Mouse (Mus musculus) forebrain, embryonic 11.5 days (tissue): Measurements from ENCODE around the gene Zranb1. TPM values are rescaled to one million over a fixed set of nuclear protein-coding genes. Genes with fewer than 3 reads are reported as not detected.
A peak's percentile ranks its signal among the peaks of the same experiment; 100 is the strongest.

Source experiments
- ATAC-seq: fragments of 200-750 bp; cut with Nextera tagmentation; replicated peaks from 2 replicates; pipeline ENCODE4 v1.8.0; 2017; ENCODE audit warnings: moderate TSS enrichment; ENCODE audit not compliant: low FRiP score
- DNase-seq: peaks from one replicate; pipeline ENCODE4 v3.0.0-alpha.2; 2017; ENCODE audit warnings: low spot score
- H3K27ac ChIP-seq: fragments of 300-500 bp; sonication (generic); 2 replicates; pipeline ENCODE4 v1.5.1; 2014; ENCODE audit warnings: low read depth, low read length
- H3K27me3 ChIP-seq: fragments of 300-500 bp; sonication (generic); 2 replicates; pipeline ENCODE4 v1.6.1; 2014; ENCODE audit warnings: mild to moderate bottlenecking, low read length, mixed read lengths; ENCODE audit not compliant: control insufficient read depth, insufficient read depth
- H3K36me3 ChIP-seq: fragments of 300-500 bp; sonication (generic); 2 replicates; pipeline ENCODE4 v1.6.1; 2014; ENCODE audit warnings: mild to moderate bottlenecking, low read length, moderate library complexity, mixed read lengths; ENCODE audit not compliant: control insufficient read depth, insufficient read depth
- H3K4me1 ChIP-seq: fragments of 300-500 bp; sonication (generic); replicated peaks from 2 replicates; pipeline ENCODE4 v1.6.1; 2014; ENCODE audit warnings: low read length, mixed read lengths; ENCODE audit not compliant: control insufficient read depth, insufficient read depth
- H3K4me2 ChIP-seq: fragments of 300-500 bp; sonication (generic); 2 replicates; pipeline ENCODE4 v1.6.1; 2014; ENCODE audit warnings: low read depth, mild to moderate bottlenecking, low read length, moderate library complexity, mixed read lengths; ENCODE audit not compliant: severe bottlenecking
- H3K4me3 ChIP-seq: fragments of 300-500 bp; sonication (generic); 2 replicates; pipeline ENCODE4 v1.5.1; 2014; ENCODE audit warnings: low read depth, low read length
- H3K9ac ChIP-seq: fragments of 300-500 bp; sonication (generic); 2 replicates; pipeline ENCODE4 v1.6.1; 2014; ENCODE audit warnings: low read length
- H3K9me3 ChIP-seq: fragments of 300-500 bp; sonication (generic); 2 replicates; pipeline ENCODE4 v1.6.1; 2016; ENCODE audit warnings: low read length, mixed read lengths; ENCODE audit not compliant: control insufficient read depth
- WGBS: fragments of 180-500 bp; shearing (Covaris S2); extraction: QIAGEN DNeasy Blood & Tissue Kit; methylation state at CpG from one replicate; pipeline ENCODE4 v1.1.7; 2014; 5-methylcytosine and 5-hydroxymethylcytosine counted together
- polyA plus RNA-seq: library from polyadenylated mRNA; unstranded; fragments of >200 nt; fragmentation: Nextera tagmentation; extraction: Ambion mirVana; gene quantifications from 2 replicates; pipeline ENCODE4 v1.2.1, GENCODE M21; 2014

Gene Zranb1
- polyA plus RNA-seq, 1 experiment from 2014 or later = 18.1 TPM

DNA sequence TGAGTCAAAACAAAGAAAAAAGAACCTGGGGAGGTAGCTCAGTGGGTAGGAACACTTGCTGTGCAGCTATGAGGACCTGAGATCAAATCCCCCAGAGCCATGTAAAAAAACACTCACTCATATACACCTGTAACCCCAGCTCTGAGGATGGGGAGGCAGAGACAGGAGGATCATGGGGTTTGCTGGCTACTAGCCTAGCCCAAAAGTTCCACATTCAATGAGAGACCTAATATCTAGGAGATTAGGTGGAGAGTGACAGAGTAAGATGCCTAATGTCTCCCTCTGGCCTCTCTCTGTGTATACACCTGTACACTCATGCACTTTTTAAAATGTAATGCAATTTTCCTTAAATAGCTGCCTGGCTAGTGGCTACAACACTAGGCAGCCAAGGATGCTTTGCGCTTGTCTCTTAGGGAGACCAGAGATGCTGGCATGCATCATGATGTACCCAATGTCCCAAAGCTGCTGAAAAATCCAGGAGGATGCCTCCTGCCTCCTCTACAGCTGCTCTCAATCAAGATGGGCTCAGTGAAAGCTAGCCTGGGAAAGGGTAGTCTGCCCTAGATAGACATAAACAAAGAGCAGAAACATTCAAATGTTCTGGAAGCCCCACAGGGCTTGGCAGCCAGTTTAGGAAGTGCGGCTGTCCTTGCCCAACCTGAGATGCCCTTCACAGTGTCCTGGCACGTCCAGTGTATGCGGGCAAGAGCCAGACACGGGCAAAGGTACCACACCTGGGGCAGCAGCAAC, 39.2 kb upstream of the Zranb1 start:
- ATAC-seq (no peak), DNase-seq (peak; percentile 0)
- Histone ChIP-seq H3K4me3 (no peak overlapping the region), H3K27me3 (no peaks in the 10 kb centered on the region), H3K4me1 (no peaks in the 10 kb centered on the region), H3K36me3 (no peaks in the 10 kb centered on the region), H3K9ac (no peak overlapping the region), H3K27ac (no peak overlapping the region), H3K4me2 (no peak overlapping the region), H3K9me3 (no peaks in the 10 kb centered on the region)
- WGBS = 87% methylated on average over 5 of the region's 5 CpGs

DNA sequence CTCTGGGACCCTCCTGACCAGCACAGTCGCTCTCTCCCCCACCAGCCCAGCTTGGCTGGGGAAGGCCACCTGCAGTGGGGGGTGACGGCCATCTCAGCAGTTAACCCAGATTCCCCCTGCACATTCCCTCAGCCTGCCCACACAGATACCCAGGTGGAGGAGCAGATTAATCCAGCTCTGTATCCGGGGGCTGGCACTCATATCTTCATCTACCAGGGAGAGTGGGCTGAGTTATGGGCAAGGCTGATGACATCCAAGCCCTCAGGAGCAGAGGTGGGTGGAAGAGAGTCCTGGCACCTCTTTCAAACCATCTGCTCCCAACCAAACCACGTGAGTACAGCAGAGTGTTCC, 38.7 kb upstream of the Zranb1 start:
- Histone ChIP-seq H3K27ac (no peak overlapping the region), H3K9me3 (no peaks in the 10 kb centered on the region), H3K4me2 (no peak overlapping the region), H3K27me3 (no peaks in the 10 kb centered on the region), H3K4me3 (no peak overlapping the region), H3K4me1 (no peaks in the 10 kb centered on the region), H3K36me3 (no peaks in the 10 kb centered on the region), H3K9ac (no peak overlapping the region)
- ATAC-seq (no peak), DNase-seq (peak; percentile 34)
- 71% methylated on average over 4 of the region's 4 CpGs for WGBS

DNA sequence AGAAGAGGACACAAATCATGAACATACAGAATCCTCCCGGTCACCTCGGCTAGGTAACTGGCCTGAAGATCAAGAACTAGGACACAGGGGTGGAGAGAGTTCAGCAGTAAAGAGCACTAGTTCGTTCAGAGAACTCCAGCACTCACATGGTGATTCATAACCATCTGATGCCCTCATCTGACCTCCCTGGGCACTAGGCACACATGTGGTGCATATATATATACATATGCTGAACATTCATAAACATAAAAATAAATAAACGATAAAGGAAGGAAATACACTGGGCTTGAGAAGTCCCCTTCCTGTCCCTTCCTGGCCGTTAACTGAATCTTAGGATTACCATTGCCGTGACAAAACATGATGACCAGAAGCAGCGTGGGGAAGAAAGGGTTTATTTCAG, 38.1 kb upstream of the Zranb1 start:
- H3K36me3 ChIP-seq = no peaks in the 10 kb centered on the region
- DNase-seq (peak; percentile 16), ATAC-seq (no peak)
- no peak overlapping the region for H3K9ac ChIP-seq
- no peaks in the 10 kb centered on the region for H3K9me3 ChIP-seq
- no peak overlapping the region for H3K4me2 ChIP-seq
- H3K27ac ChIP-seq = no peak overlapping the region
- no peaks in the 10 kb centered on the region for H3K27me3 ChIP-seq
- WGBS = 88% methylated on average over 7 of the region's 7 CpGs
- H3K4me1 ChIP-seq = no peaks in the 10 kb centered on the region
- H3K4me3 ChIP-seq = no peak overlapping the region

DNA sequence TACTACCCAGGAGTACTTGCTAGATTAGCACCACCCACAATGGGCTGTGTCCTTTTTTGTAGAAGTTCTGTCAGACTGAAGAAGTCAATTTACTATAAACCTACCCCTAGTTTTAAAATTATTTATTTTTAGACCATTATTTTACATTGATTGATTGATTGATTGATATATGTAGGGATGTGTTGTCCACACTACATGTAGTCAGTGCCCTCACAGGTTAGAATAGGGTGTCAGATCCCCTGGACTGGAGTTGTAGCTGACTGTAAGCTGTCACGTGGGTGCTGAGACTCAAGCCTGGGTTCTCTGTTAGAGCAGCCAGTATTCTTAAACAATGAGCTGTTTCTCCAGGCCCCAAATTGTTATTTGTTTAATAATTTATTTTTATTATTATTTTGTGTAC, 37.6 kb upstream of the Zranb1 start:
- Histone ChIP-seq H3K27me3 (no peaks in the 10 kb centered on the region), H3K27ac (no peak overlapping the region), H3K9me3 (no peaks in the 10 kb centered on the region), H3K4me2 (no peak overlapping the region), H3K36me3 (no peaks in the 10 kb centered on the region), H3K4me3 (no peak overlapping the region), H3K4me1 (no peaks in the 10 kb centered on the region), H3K9ac (no peak overlapping the region)
- no peak for ATAC-seq
- 76% methylated on average over 1 of the region's 1 CpGs for WGBS
- DNase-seq = no peak

DNA sequence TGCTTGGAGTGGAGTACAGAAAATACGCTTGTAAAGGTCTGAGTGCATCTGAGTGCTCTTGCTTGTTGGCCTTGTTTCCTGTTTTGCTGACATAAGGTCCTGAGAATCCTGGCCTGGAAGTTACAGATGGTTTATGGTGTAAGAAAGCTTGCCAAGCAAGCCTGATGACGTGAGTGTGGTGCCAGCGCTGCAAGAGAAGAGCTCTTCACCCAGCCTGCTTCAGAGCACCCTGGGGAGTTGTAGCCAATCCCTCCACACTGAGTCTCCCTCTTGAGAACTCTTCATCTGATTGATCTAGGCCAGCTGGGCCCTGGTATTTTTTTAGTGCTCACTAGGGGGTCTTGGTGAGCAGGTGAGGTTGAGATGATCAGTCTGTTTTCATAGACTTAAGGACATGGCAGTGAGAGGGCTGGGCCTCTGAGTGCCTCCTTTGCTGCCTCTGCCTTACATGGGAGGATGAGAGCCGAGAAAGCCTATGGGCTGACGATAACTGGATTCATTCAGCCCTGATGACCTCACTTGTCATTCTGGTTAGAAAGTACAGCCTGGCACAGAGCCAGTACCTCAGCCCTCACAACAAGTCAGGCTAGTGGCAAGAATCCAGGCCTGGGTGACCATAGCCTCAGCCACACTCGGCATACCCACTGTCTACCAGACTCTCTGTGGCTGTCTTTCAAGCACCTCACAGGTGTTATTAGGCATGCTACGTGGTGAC, 35.9 kb upstream of the Zranb1 start:
- Histone ChIP-seq H3K9ac (no peak overlapping the region), H3K9me3 (no peaks in the 10 kb centered on the region), H3K4me1 (no peaks in the 10 kb centered on the region), H3K27me3 (no peaks in the 10 kb centered on the region), H3K4me2 (no peak overlapping the region), H3K4me3 (no peak overlapping the region), H3K27ac (no peak overlapping the region), H3K36me3 (no peaks in the 10 kb centered on the region)
- DNase-seq (peak; percentile 40), ATAC-seq (no peak)
- 78% methylated on average over 7 of the region's 7 CpGs for WGBS

DNA sequence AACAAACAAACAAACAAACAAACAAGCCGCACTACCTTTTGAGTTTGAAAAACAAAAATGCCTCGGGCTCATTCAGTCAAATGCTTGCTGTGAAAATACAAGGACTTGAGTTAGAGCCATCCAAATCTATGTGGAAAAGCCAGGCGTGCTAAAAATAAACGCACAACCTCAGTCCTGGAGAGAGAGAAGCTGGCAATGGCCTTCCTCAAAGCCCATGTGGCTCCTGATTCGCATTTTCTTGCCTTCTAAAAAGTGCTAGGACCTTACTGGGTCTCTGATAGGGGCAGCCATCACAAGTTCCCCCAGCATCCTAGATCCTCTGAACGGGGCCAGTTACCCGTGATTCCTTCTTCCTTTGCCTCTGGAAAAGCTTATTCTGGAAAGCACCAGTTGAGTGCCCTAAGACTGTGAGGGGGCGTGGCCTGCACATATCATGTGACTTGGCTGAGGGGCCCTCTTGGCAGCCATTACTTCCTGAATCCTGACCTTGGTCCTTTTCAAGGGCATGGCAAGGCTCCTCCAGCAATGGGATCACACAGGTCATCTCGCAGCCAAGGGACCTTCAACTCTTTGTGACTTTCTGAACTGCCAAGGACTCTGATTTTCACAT, 34.6 kb upstream of the Zranb1 start:
- Histone ChIP-seq H3K4me1 (no peaks in the 10 kb centered on the region), H3K9me3 (no peaks in the 10 kb centered on the region), H3K9ac (no peak overlapping the region), H3K27ac (no peak overlapping the region), H3K27me3 (no peaks in the 10 kb centered on the region), H3K36me3 (no peaks in the 10 kb centered on the region), H3K4me2 (no peak overlapping the region), H3K4me3 (no peak overlapping the region)
- ATAC-seq = no peak
- peak; percentile 42 for DNase-seq
- WGBS = 84% methylated on average over 9 of the region's 9 CpGs

DNA sequence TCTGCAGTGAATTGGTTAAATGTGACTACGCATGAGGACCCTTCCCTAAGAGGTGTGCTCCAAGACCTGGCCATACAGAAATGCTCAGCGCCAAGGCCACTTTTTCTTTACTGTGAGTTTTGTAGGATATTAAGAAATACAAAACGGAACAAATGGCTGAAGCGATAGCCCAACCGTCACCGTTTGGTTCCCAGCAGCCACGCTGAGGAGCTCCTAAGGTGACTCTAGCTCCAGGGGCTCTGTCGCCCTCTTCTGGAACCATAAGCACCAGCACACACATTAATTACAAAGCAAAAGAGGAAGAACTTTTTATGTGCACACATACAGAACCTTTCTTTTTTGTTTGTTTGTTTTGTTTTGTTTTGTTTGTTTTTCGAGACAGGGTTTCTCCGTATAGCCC, 33.7 kb upstream of the Zranb1 start:
- no peaks in the 10 kb centered on the region for H3K36me3 ChIP-seq
- 78% methylated on average over 10 of the region's 10 CpGs for WGBS
- no peak overlapping the region for H3K4me2 ChIP-seq
- DNase-seq (peak; percentile 7), ATAC-seq (no peak)
- H3K9me3 ChIP-seq = no peaks in the 10 kb centered on the region
- no peak overlapping the region for H3K4me3 ChIP-seq
- no peaks in the 10 kb centered on the region for H3K4me1 ChIP-seq
- H3K27ac ChIP-seq = no peak overlapping the region
- no peaks in the 10 kb centered on the region for H3K27me3 ChIP-seq
- no peak overlapping the region for H3K9ac ChIP-seq

DNA sequence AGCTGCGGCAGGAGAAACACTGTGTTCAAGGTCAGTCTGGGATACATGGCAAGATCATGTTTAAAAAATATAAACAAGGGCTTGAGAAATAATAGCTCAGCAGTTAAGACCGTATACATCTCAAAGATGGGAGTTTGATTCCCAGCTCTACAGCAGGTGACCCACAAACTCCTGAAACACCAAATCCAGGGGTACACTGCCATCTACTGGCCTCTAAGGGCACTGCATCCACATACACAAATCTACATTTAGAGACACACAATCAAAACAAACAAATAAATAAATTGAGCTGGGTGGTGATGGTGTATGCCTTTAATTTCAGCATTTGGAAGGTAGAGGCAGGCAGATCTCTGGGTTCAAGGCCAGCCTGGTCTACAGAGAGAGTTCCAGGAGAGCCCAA, 32.7 kb upstream of the Zranb1 start:
- no peaks in the 10 kb centered on the region for H3K9me3 ChIP-seq
- no peak overlapping the region for H3K9ac ChIP-seq
- H3K4me3 ChIP-seq = no peak overlapping the region
- no peak overlapping the region for H3K4me2 ChIP-seq
- H3K4me1 ChIP-seq = no peaks in the 10 kb centered on the region
- H3K27me3 ChIP-seq = no peaks in the 10 kb centered on the region
- H3K36me3 ChIP-seq = no peaks in the 10 kb centered on the region
- DNase-seq = peak; percentile 57
- WGBS = 92% methylated on average over 2 of the region's 2 CpGs
- H3K27ac ChIP-seq = no peak overlapping the region
- no peak for ATAC-seq
